Mouse (Mus musculus): ENCODE measurements at regions not wholly inside any gene's neighbourhood (a gene's known extent, or its start where the extent isn't known, plus 50 kb on each side); places are given as distances from the start of the nearest gene placed in this dataset.
"Not testable (repeated sequence)": the region's sequence is repeated elsewhere in the genome, so short reads cannot be mapped to it uniquely, and the experiment has no call there.

DNA sequence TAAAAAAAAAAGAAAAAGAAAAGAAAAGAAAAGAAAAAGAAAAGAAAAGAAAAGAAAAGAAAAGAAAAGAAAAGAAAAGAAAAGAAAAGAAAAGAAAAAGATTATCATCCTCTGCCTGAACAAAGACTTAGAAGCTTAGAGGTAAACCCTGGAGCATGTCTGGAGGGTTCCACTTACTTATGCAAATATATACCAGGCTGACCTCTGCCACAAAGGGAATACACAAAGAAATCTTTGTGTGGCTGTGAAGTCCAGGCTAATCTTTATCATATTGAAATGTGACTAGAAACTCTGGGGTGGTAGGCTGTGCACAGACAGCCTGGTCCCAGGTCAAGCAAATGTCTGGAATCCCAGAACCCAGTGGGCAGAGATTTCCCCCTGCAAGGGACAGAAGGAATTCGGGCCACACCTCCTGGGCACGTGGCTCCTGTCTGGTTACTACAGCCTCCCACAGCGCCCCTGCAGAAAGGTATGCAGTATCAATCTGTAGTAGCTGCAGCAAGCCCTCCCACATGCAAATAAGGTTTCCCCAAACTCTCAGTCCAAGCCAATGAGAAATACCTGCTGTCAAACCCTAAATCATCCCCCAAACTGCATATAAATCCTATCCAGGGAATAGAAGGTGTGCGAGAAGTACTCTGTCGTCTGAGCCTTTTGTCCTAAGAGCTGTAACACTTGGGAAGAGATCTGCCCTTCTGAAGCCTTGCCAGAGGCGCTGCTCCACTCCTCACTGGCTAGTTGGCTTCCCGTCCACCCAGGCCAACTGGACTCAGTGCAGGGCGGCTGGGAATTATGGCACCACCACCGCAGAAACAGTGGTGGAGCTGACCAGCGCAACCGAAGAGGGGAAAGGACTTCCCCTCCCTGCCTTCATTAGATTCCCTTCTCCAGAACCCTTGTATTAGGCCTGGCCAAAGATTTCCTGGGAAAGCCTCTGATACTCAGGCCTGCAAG is 688.4 kb upstream of the Cdh8 start:
- H3K27me3 ChIP-seq (ENCODE audit: control insufficient read depth, insufficient read depth, low read length) = no peaks in the 10 kb centered on the region
- TF ChIP-seq POLR2A (IDR thresholded peaks at IDR 0.05; ENCODE audit: control insufficient read depth, low read depth, low read length) = no peak
- TF ChIP-seq CTCF (IDR thresholded peaks at IDR 0.05; ENCODE audit: control insufficient read depth, insufficient read depth, insufficient replicate concordance, low read depth, low read length) = no peak
- no peak overlapping the region for H3K27ac ChIP-seq (ENCODE audit: control insufficient read depth, insufficient read depth, low read depth, low read length)
- H3K4me1 ChIP-seq (ENCODE audit: control insufficient read depth, insufficient read depth, low read length) = no peaks in the 10 kb centered on the region
- no peaks in the 10 kb centered on the region for H3K36me3 ChIP-seq (ENCODE audit: control insufficient read depth, insufficient read depth, low read length)
- no peak overlapping the region for H3K4me3 ChIP-seq (ENCODE audit: control insufficient read depth, low read depth, low read length)

GRCm38 (mm10) chr8:100101957-100102356 is 685.7 kb upstream of the Cdh8 start:
- no peaks in the 10 kb centered on the region for H3K27me3 ChIP-seq (ENCODE audit: control insufficient read depth, insufficient read depth, low read length)
- H3K27ac ChIP-seq (ENCODE audit: control insufficient read depth, insufficient read depth, low read depth, low read length) = no peak overlapping the region
- no peaks in the 10 kb centered on the region for H3K36me3 ChIP-seq (ENCODE audit: control insufficient read depth, insufficient read depth, low read length)
- no peaks in the 10 kb centered on the region for H3K4me1 ChIP-seq (ENCODE audit: control insufficient read depth, insufficient read depth, low read length)
- no peak for TF ChIP-seq CTCF (IDR thresholded peaks at IDR 0.05; ENCODE audit: control insufficient read depth, insufficient read depth, insufficient replicate concordance, low read depth, low read length)
- TF ChIP-seq POLR2A (IDR thresholded peaks at IDR 0.05; ENCODE audit: control insufficient read depth, low read depth, low read length) = no peak
- no peak overlapping the region for H3K4me3 ChIP-seq (ENCODE audit: control insufficient read depth, low read depth, low read length)

- Histone ChIP-seq H3K4me1 (ENCODE audit: control insufficient read depth, insufficient read depth, low read length) (no peaks in the 10 kb centered on the region), H3K36me3 (ENCODE audit: control insufficient read depth, insufficient read depth, low read length) (no peaks in the 10 kb centered on the region), H3K27ac (ENCODE audit: control insufficient read depth, insufficient read depth, low read depth, low read length) (no peak overlapping the region), H3K4me3 (ENCODE audit: control insufficient read depth, low read depth, low read length) (no peak overlapping the region), H3K27me3 (ENCODE audit: control insufficient read depth, insufficient read depth, low read length) (no peaks in the 10 kb centered on the region)
- no peak for TF ChIP-seq CTCF (IDR thresholded peaks at IDR 0.05; ENCODE audit: control insufficient read depth, insufficient read depth, insufficient replicate concordance, low read depth, low read length)
- TF ChIP-seq POLR2A (IDR thresholded peaks at IDR 0.05; ENCODE audit: control insufficient read depth, low read depth, low read length) = no peak
Observed at GRCm38 (mm10) chr8:100072059-100072729, 655.9 kb upstream of the Cdh8 start.

DNA sequence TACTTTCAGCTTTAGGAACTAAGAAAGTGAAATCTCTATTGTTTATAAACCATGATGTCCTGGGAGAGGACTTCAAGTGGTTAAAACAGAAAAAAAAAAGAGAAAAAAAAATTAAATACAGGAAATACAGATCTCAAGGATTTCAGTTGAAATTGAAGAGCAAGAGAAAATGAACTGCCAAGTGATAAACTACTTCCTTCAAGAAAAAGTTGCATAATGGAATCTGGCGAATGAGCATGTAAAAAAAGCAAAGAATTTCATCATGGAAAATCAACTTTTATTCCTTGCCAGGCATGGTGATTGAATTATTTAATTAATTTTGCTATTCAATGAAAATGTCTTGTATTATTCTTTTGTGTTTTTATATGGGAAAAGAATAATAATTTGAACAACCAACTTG is 653.5 kb upstream of the Cdh8 start:
- Histone ChIP-seq H3K4me3 (ENCODE audit: control insufficient read depth, low read depth, low read length) (no peak overlapping the region), H3K4me1 (ENCODE audit: control insufficient read depth, insufficient read depth, low read length) (no peaks in the 10 kb centered on the region), H3K36me3 (ENCODE audit: control insufficient read depth, insufficient read depth, low read length) (no peaks in the 10 kb centered on the region), H3K27ac (ENCODE audit: control insufficient read depth, insufficient read depth, low read depth, low read length) (no peak overlapping the region), H3K27me3 (ENCODE audit: control insufficient read depth, insufficient read depth, low read length) (no peaks in the 10 kb centered on the region)
- TF ChIP-seq POLR2A (IDR thresholded peaks at IDR 0.05; ENCODE audit: control insufficient read depth, low read depth, low read length) (no peak), CTCF (IDR thresholded peaks at IDR 0.05; ENCODE audit: control insufficient read depth, insufficient read depth, insufficient replicate concordance, low read depth, low read length) (no peak)

- no peaks in the 10 kb centered on the region for H3K4me1 ChIP-seq (ENCODE audit: control insufficient read depth, insufficient read depth, low read length)
- H3K36me3 ChIP-seq (ENCODE audit: control insufficient read depth, insufficient read depth, low read length) = no peaks in the 10 kb centered on the region
- H3K27me3 ChIP-seq (ENCODE audit: control insufficient read depth, insufficient read depth, low read length) = no peaks in the 10 kb centered on the region
- TF ChIP-seq POLR2A (IDR thresholded peaks at IDR 0.05; ENCODE audit: control insufficient read depth, low read depth, low read length) (no peak), CTCF (IDR thresholded peaks at IDR 0.05; ENCODE audit: control insufficient read depth, insufficient read depth, insufficient replicate concordance, low read depth, low read length) (no peak)
- no peak overlapping the region for H3K4me3 ChIP-seq (ENCODE audit: control insufficient read depth, low read depth, low read length)
- no peak overlapping the region for H3K27ac ChIP-seq (ENCODE audit: control insufficient read depth, insufficient read depth, low read depth, low read length)
Observed at GRCm38 (mm10) chr8:100038931-100039330, 622.7 kb upstream of the Cdh8 start.

DNA sequence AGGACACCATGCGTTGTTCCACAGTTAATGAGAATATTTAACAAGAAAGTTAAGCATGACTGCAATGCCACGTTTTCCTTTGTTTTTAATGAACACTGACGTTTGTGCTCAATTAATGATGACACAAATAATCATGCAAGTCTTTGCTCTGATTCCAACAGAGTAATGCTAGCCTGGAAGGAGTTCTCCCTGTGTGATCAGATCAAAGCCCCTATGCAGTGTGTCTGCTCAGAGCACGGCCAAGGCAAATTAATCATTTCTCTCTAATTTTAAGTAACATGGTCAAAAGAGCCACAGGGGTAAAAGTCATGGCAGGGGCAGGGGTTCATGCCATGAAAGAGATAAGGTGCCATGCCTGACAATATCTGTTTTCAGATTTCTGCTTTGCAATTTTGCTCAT is 618.2 kb upstream of the Cdh8 start:
- no peak for TF ChIP-seq CTCF (IDR thresholded peaks at IDR 0.05; ENCODE audit: control insufficient read depth, insufficient read depth, insufficient replicate concordance, low read depth, low read length)
- TF ChIP-seq POLR2A (IDR thresholded peaks at IDR 0.05; ENCODE audit: control insufficient read depth, low read depth, low read length) = no peak
- no peak overlapping the region for H3K27ac ChIP-seq (ENCODE audit: control insufficient read depth, insufficient read depth, low read depth, low read length)
- H3K4me1 ChIP-seq (ENCODE audit: control insufficient read depth, insufficient read depth, low read length) = no peaks in the 10 kb centered on the region
- H3K36me3 ChIP-seq (ENCODE audit: control insufficient read depth, insufficient read depth, low read length) = no peaks in the 10 kb centered on the region
- no peak overlapping the region for H3K4me3 ChIP-seq (ENCODE audit: control insufficient read depth, low read depth, low read length)
- H3K27me3 ChIP-seq (ENCODE audit: control insufficient read depth, insufficient read depth, low read length) = no peaks in the 10 kb centered on the region

DNA sequence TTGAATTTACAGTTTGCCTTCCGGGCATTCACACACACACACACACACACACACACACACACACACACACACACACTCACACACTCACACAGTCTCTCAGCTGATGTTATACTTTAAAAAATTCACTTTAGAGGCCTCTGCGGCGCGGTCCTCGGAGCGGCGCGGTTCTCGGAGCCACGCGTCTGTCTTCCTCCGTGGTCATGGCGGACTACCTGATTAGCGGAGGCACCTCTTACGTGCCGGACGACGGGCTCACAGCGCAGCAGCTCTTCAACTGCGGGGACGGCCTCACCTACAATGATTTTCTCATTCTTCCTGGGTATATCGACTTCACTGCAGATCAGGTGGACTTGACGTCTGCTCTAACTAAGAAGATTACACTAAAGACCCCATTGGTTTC is 614.1 kb upstream of the Cdh8 start:
- H3K4me1 ChIP-seq (ENCODE audit: control insufficient read depth, insufficient read depth, low read length); H3K27me3 ChIP-seq (ENCODE audit: control insufficient read depth, insufficient read depth, low read length); H3K36me3 ChIP-seq (ENCODE audit: control insufficient read depth, insufficient read depth, low read length); H3K27ac ChIP-seq (ENCODE audit: control insufficient read depth, insufficient read depth, low read depth, low read length): not testable (repeated sequence)
- H3K4me3 ChIP-seq (ENCODE audit: control insufficient read depth, low read depth, low read length) = peak overlapping the region; percentile 19; the same call in 1 of the 2 replicates

Measured in testis, adult 2 months (tissue).